Mouse (Mus musculus): ENCODE measurements around the gene Sufu. TPM values are rescaled to one million over a fixed set of nuclear protein-coding genes. Genes with fewer than 3 reads are reported as not detected.

Sufu gene
- total and polyA plus RNA-seq, 3 experiments = 8.7 to 11.0 (median 10.6) TPM

DNA sequence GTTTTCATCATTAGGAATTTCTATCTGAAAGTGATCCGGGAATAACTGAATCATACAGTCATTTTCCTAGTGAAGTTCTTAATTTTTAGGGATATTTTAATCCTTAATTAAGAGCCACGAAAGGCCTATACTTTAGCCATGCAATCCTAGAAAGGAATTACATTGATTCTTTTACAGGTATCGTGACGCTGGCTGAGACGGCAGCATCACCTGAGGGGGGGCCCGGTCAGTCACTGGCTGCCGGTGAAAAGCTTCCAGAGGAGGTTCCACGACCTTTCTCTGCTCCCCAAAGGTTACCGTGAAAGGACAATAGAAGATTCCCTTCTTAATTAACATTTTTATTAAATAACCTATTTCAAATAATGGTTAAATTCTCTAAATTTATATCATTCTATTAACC, 140.7 kb downstream of the Sufu start:
- DNase-seq = no peak
- Histone ChIP-seq H3K27me3 (ENCODE audit: control insufficient read depth, insufficient read depth, low read length) (no peaks in the 10 kb centered on the region), H3K36me3 (ENCODE audit: control insufficient read depth, insufficient read depth, low read length) (no peaks in the 10 kb centered on the region), H3K4me1 (ENCODE audit: control insufficient read depth, insufficient read depth, low read length) (no peaks in the 10 kb centered on the region), H3K79me2 (replicated peaks; ENCODE audit: control insufficient read depth, insufficient read depth, low read length) (no peaks in the 10 kb centered on the region), H3K27ac (no peak overlapping the region), H3K4me3 (no peak overlapping the region), H3K9ac (ENCODE audit: low read depth, low read length) (no peak overlapping the region)
- WGBS = 95% methylated on average over 9 of the region's 9 CpGs
- TF ChIP-seq CTCF (IDR thresholded peaks at IDR 0.05) (no peak), POLR2A (IDR thresholded peaks at IDR 0.05; ENCODE audit: insufficient read depth, low read depth, low read length) (no peak), EP300 (IDR thresholded peaks at IDR 0.05; ENCODE audit: insufficient read depth, low read depth, low read length) (no peak)
- intact Hi-C loops (cut with DNase I) = no loop called here

DNA sequence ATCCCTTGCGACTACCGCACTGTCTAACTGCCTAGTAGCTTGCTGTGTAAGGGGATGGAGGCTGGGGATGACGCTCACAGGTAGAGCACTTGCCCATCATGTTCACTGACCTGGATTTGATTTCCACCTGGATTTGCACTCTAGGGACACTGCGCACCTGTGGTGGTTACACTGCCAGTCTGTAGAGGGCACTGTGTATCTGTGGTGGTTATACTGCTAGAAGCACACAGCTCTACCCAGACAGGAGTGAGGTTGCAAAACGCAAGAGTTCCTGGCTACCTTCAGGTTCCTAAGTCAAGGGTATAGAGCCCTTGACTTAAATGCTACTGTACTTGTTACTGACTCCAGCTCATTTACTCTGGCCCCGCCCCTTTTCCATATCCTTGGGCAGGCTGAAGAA, 141.5 kb downstream of the Sufu start:
- 89% methylated on average over 6 of the region's 6 CpGs for WGBS
- no peaks in the 10 kb centered on the region for H3K79me2 ChIP-seq (replicated peaks; ENCODE audit: control insufficient read depth, insufficient read depth, low read length)
- intact Hi-C loops (cut with DNase I) = no loop called here

More for the DNA sequence above, 141.5 kb downstream of the Sufu start:
- no peak for TF ChIP-seq POLR2A (IDR thresholded peaks at IDR 0.05; ENCODE audit: insufficient read depth, low read depth, low read length)
- peak; percentile 47 for TF ChIP-seq CTCF (IDR thresholded peaks at IDR 0.05)
- Histone ChIP-seq H3K36me3 (ENCODE audit: control insufficient read depth, insufficient read depth, low read length) (no peaks in the 10 kb centered on the region), H3K27me3 (ENCODE audit: control insufficient read depth, insufficient read depth, low read length) (no peaks in the 10 kb centered on the region), H3K9ac (ENCODE audit: low read depth, low read length) (no peak overlapping the region; the same call in 1 of the 2 replicates), H3K4me1 (ENCODE audit: control insufficient read depth, insufficient read depth, low read length) (no peaks in the 10 kb centered on the region), H3K27ac (no peak overlapping the region), H3K4me3 (no peak overlapping the region)
- no peak for DNase-seq

Other genes with a start within 250 kb of the Sufu start
- gene Pitx3, start 248.6 kb upstream of the Sufu start, total RNA-seq (2021) = 1 to 10 TPM; 1.2 to 1.8 TPM
- gene Pitx3, start 248.6 kb upstream of the Sufu start, polyA plus RNA-seq (2012; rRNA removed) = 0.39 and 0.82 TPM in 2 replicates
- 10 to 100 TPM; 39.9 to 40.0 TPM for gene Gbf1, start 244.4 kb upstream of the Sufu start, total RNA-seq (2021)
- gene Gbf1, start 244.4 kb upstream of the Sufu start, polyA plus RNA-seq (2012; rRNA removed) = 49.3 and 52.1 TPM in 2 replicates
- gene Nfkb2, start 92.6 kb upstream of the Sufu start, total RNA-seq (2021) = 10 to 100 TPM; 18.3 to 20.4 TPM
- 22.1 and 22.6 TPM in 2 replicates for gene Nfkb2, start 92.6 kb upstream of the Sufu start, polyA plus RNA-seq (2012; rRNA removed)
- under 1 TPM; 0.60 to 0.80 TPM for gene Psd, start 69.7 kb upstream of the Sufu start, total RNA-seq (2021)
- gene Psd, start 69.7 kb upstream of the Sufu start, polyA plus RNA-seq (2012; rRNA removed) = 1.4 and 1.6 TPM in 2 replicates
- 1 to 10 TPM; 5.3 TPM for gene Fbxl15, start 68.7 kb upstream of the Sufu start, total RNA-seq (2021)
- 5.3 and 8.0 TPM in 2 replicates for gene Fbxl15, start 68.7 kb upstream of the Sufu start, polyA plus RNA-seq (2012; rRNA removed)
- gene Cuedc2, start 58.2 kb upstream of the Sufu start, total RNA-seq (2021) = 10 to 100 TPM; 79.8 to 91.3 TPM
- gene Cuedc2, start 58.2 kb upstream of the Sufu start, polyA plus RNA-seq (2012; rRNA removed) = 58.7 and 73.5 TPM in 2 replicates
- gene Mfsd13a, start 55.8 kb upstream of the Sufu start, total RNA-seq (2021) = 1 to 10 TPM; 2.6 to 3.1 TPM
- gene Mfsd13a, start 55.8 kb upstream of the Sufu start, polyA plus RNA-seq (2012; rRNA removed) = 3.2 and 4.5 TPM in 2 replicates
- under 1 TPM; 0.34 to 0.43 TPM for gene 2310034G01Rik, start 46.6 kb upstream of the Sufu start, total RNA-seq (2021)
- gene 2310034G01Rik, start 46.6 kb upstream of the Sufu start, polyA plus RNA-seq (2012; rRNA removed) = 0.66 and 0.73 TPM in 2 replicates
- 10 to 100 TPM; 82.1 to 90.5 TPM for gene Actr1a, start 1.1 kb upstream of the Sufu start, total RNA-seq (2021)
- gene Actr1a, start 1.1 kb upstream of the Sufu start, polyA plus RNA-seq (2012; rRNA removed) = 73.3 and 104 TPM in 2 replicates
- 10 to 100 TPM; 39.2 to 39.8 TPM for gene Trim8, start 104.8 kb downstream of the Sufu start, total RNA-seq (2021)
- 17.2 and 24.1 TPM in 2 replicates for gene Trim8, start 104.8 kb downstream of the Sufu start, polyA plus RNA-seq (2012; rRNA removed)
- 10 to 100 TPM; 36.1 to 43.4 TPM for gene Arl3, start 176.3 kb downstream of the Sufu start, total RNA-seq (2021)
- gene Arl3, start 176.3 kb downstream of the Sufu start, polyA plus RNA-seq (2012; rRNA removed) = 38.3 and 57.0 TPM in 2 replicates
- gene Sfxn2, start 176.5 kb downstream of the Sufu start, total RNA-seq (2021) = 1 to 10 TPM; 2.4 to 3.6 TPM
- gene Sfxn2, start 176.5 kb downstream of the Sufu start, polyA plus RNA-seq (2012; rRNA removed) = 2.3 and 2.7 TPM in 2 replicates
- 10 to 100 TPM; 53.5 to 54.2 TPM for gene Wbp1l, start 202.2 kb downstream of the Sufu start, total RNA-seq (2021)
- 39.2 and 46.2 TPM in 2 replicates for gene Wbp1l, start 202.2 kb downstream of the Sufu start, polyA plus RNA-seq (2012; rRNA removed)

Measured in heart, adult 2 months (tissue).